1 mouse cellular context compared by ENCODE assay signal in genomic region chr15:83296050-83296449, GRCm38 (mm10).
A peak's percentile ranks its signal among the peaks of the same experiment; 100 is the strongest.
TF ChIP-seq lines count a peak whose summit lies in the region.

No protein-coding gene starts in this region.

TF ChIP-seq in CH12.LX, 34 proteins besides CTCF, POLR2A, EP300 and RAD21 (continued from another document):
- TF ChIP-seq CHD2 (IDR thresholded peaks at IDR 0.05; ENCODE audit: low read length) (peak; percentile 79), BHLHE40 (IDR thresholded peaks at IDR 0.05; ENCODE audit: low read depth, low read length) (peak; percentile 86), ELF1 (IDR thresholded peaks at IDR 0.05; ENCODE audit: low read depth, low read length) (peak; percentile 71), JUND (conservative IDR thresholded peaks at IDR 0.05; ENCODE audit: low read depth, low read length) (peak; percentile 69), MEF2A (IDR thresholded peaks at IDR 0.05; ENCODE audit: borderline replicate concordance, low read depth, low read length) (peak; percentile 86), TBP (conservative IDR thresholded peaks at IDR 0.05; ENCODE audit: low read depth, low read length) (no peak), SIN3A (IDR thresholded peaks at IDR 0.05; ENCODE audit: low read length) (peak; percentile 91), MAX (IDR thresholded peaks at IDR 0.05; ENCODE audit: low read length) (no peak), ETS1 (conservative IDR thresholded peaks at IDR 0.05; ENCODE audit: low read depth, low read length) (peak; percentile 94), IRF4 (IDR thresholded peaks at IDR 0.05; ENCODE audit: low read depth, low read length) (peak; percentile 96), MAFK (IDR thresholded peaks at IDR 0.05; ENCODE audit: insufficient replicate concordance, low read length) (peak; percentile 90), TCF12 (IDR thresholded peaks at IDR 0.05; ENCODE audit: low read depth, low read length) (peak; percentile 91), KAT2A (IDR thresholded peaks at IDR 0.05; ENCODE audit: insufficient replicate concordance, low read length) (peak; percentile 75; the same call in 1 of the 2 replicates), NELFE (IDR thresholded peaks at IDR 0.05; ENCODE audit: low read depth, low read length) (no peak), JUN (IDR thresholded peaks at IDR 0.05; ENCODE audit: insufficient read depth, low read depth, low read length) (peak; percentile 75)
TF ChIP-seq in CH12.LX: peak in this region for 20.
